Mouse (Mus musculus) bone marrow, adult 2 months (tissue): ENCODE results near the gene Fgf18. TPM values are rescaled to one million over a fixed set of nuclear protein-coding genes. Genes with fewer than 3 reads are reported as not detected.

ENCODE experiments used
- H3K27ac ChIP-seq: fragments of 200-500 bp; 2 replicates; pipeline ENCODE4 v1.5.1; 2012; ENCODE audit warnings: low read depth, mild to moderate bottlenecking, control low read depth, inconsistent platforms, low read length; ENCODE audit not compliant: control insufficient read depth, poor library complexity, insufficient read depth
- H3K4me1 ChIP-seq: fragments of 200-500 bp; 2 replicates; pipeline ENCODE4 v1.6.1; 2011; ENCODE audit warnings: low read length; ENCODE audit not compliant: control insufficient read depth, insufficient read depth
- H3K4me3 ChIP-seq: fragments of 200-500 bp; replicated peaks from 2 replicates; pipeline ENCODE3; 2011; ENCODE audit warnings: mild to moderate bottlenecking, low read depth, low read length, control low read depth; ENCODE audit not compliant: control insufficient read depth
- CTCF ChIP-seq: fragments of 200-500 bp; IDR thresholded peaks from 2 replicates; pipeline ENCODE4 v1.5.1; 2011; ENCODE audit warnings: low read length, control low read depth; ENCODE audit not compliant: control insufficient read depth, insufficient read depth
- POLR2A ChIP-seq: fragments of 200-500 bp; IDR thresholded peaks from 2 replicates; pipeline ENCODE4 v1.6.1; 2011; ENCODE audit warnings: low read depth, mild to moderate bottlenecking, control low read depth, low read length, borderline replicate concordance; ENCODE audit not compliant: control insufficient read depth
- WGBS: fragments of 180-500 bp; shearing (Covaris S2); methylation state at CpG from one replicate; pipeline ENCODE4 v1.1.7; 2018; 5-methylcytosine and 5-hydroxymethylcytosine counted together
- polyA plus RNA-seq: library from polyadenylated mRNA; stranded (reverse); fragments of >200 nt; gene quantifications from 2 replicates; pipeline ENCODE4 v1.2.4, GENCODE M21; 2011; ENCODE audit warnings: low replicate concordance; ENCODE audit not compliant: missing spikeins, insufficient read depth, insufficient read length

Fgf18 gene
- polyA plus RNA-seq, 1 experiment: not detected

- H3K4me3 ChIP-seq: no peak overlapping the region
- WGBS: 34% methylated on average over 20 of the region's 20 CpGs
- no peak overlapping the region for H3K27ac ChIP-seq
- TF ChIP-seq CTCF (peak; percentile 42; the same call in 1 of the 2 replicates), POLR2A (no peak)
- no peaks in the 10 kb centered on the region for H3K4me1 ChIP-seq
These were observed 29.5 kb upstream of the Fgf18 start for GRCm38 (mm10) chr11:33176525-33177245.

GRCm38 (mm10) chr11:33175768-33176167 lies 28.6 kb upstream of the Fgf18 start:
- H3K27ac ChIP-seq: no peak overlapping the region
- 74% methylated on average over 2 of the region's 3 CpGs for WGBS
- H3K4me3 ChIP-seq: no peak overlapping the region
- TF ChIP-seq POLR2A: no peak
- TF ChIP-seq CTCF: no peak
- no peaks in the 10 kb centered on the region for H3K4me1 ChIP-seq

GRCm38 (mm10) chr11:33170489-33170888 lies 23.3 kb upstream of the Fgf18 start:
- no peak overlapping the region for H3K27ac ChIP-seq
- H3K4me3 ChIP-seq: no peak overlapping the region
- TF ChIP-seq CTCF: peak; percentile 74
- TF ChIP-seq POLR2A: no peak
- H3K4me1 ChIP-seq: no peaks in the 10 kb centered on the region
- WGBS: 13% methylated on average over 9 of the region's 9 CpGs

- Histone ChIP-seq H3K4me1 (no peaks in the 10 kb centered on the region; the same call in 1 of the 2 replicates), H3K4me3 (peak within 1 kb of the TSS; percentile 80), H3K27ac (peak within 1 kb of the TSS; percentile 79)
- WGBS: 4% methylated on average over 49 of the region's 49 CpGs
- TF ChIP-seq CTCF (no peak), POLR2A (peak; percentile 91)
These were observed 15.9 kb upstream of the Fgf18 start, which contains the start of gene Npm1 for GRCm38 (mm10) chr11:33162998-33163506. TSS of gene Npm1 (minus strand) at chr11:33163206.

GRCm38 (mm10) chr11:33162211-33162997 lies 15.2 kb upstream of the Fgf18 start:
- H3K4me1 ChIP-seq: no peaks in the 10 kb centered on the region; the same call in 1 of the 2 replicates
- WGBS: 3% methylated on average over 53 of the region's 53 CpGs
- TF ChIP-seq POLR2A (no peak), CTCF (no peak)
- peak overlapping the region; percentile 80 for H3K4me3 ChIP-seq
- H3K27ac ChIP-seq: peak overlapping the region; percentile 52

- no peak overlapping the region for H3K4me3 ChIP-seq
- no peaks in the 10 kb centered on the region; the same call in 1 of the 2 replicates for H3K4me1 ChIP-seq
- TF ChIP-seq POLR2A: no peak
- WGBS: 86% methylated on average over 3 of the region's 3 CpGs
- H3K27ac ChIP-seq: no peak overlapping the region
These were observed 12.5 kb upstream of the Fgf18 start for GRCm38 (mm10) chr11:33159741-33160140.

GRCm38 (mm10) chr11:33157453-33158196 lies 10.4 kb upstream of the Fgf18 start:
- WGBS: 80% methylated on average over 2 of the region's 2 CpGs

GRCm38 (mm10) chr11:33156436-33157015 lies 9.3 kb upstream of the Fgf18 start:
- H3K4me1 ChIP-seq: no peaks in the 10 kb centered on the region
- TF ChIP-seq CTCF: no peak
- no peak for TF ChIP-seq POLR2A
- no peak overlapping the region for H3K4me3 ChIP-seq
- H3K27ac ChIP-seq: no peak overlapping the region
- WGBS: 84% methylated on average over 4 of the region's 4 CpGs

More at GRCm38 (mm10) chr11:33157453-33158196, 10.4 kb upstream of the Fgf18 start:
- Histone ChIP-seq H3K4me3 (no peak overlapping the region), H3K4me1 (no peaks in the 10 kb centered on the region), H3K27ac (no peak overlapping the region)
- TF ChIP-seq CTCF (no peak), POLR2A (no peak)
